Mouse (Mus musculus) lung, embryonic 14.5 days (tissue): ENCODE measurements around the gene Plekha4. TPM values are rescaled to one million over a fixed set of nuclear protein-coding genes. Genes with fewer than 3 reads are reported as not detected.

Experiments used
- ATAC-seq: fragments of 200-750 bp; cut with Nextera tagmentation; 2 replicates; pipeline ENCODE4 v1.8.0; 2017; ENCODE audit warnings: mild to moderate bottlenecking, moderate TSS enrichment, moderate library complexity; ENCODE audit not compliant: insufficient read depth
- DNase-seq: peaks from one replicate; pipeline ENCODE4 v3.0.0-alpha.2; 2015
- H3K27ac ChIP-seq: fragments of 300-500 bp; sonication (generic); 2 replicates; pipeline ENCODE4 v1.5.1; 2014; ENCODE audit warnings: low read depth, mild to moderate bottlenecking, moderate library complexity
- H3K27me3 ChIP-seq: fragments of 300-500 bp; sonication (generic); 2 replicates; pipeline ENCODE4 v1.6.1; 2014; ENCODE audit warnings: low read length, control low read depth; ENCODE audit not compliant: insufficient read depth
- H3K36me3 ChIP-seq: fragments of 300-500 bp; sonication (generic); 2 replicates; pipeline ENCODE4 v1.6.1; 2014; ENCODE audit warnings: control low read depth; ENCODE audit not compliant: insufficient read depth
- H3K4me1 ChIP-seq: fragments of 300-500 bp; sonication (generic); 2 replicates; pipeline ENCODE4 v1.6.1; 2014; ENCODE audit warnings: antibody characterized with exemption, control low read depth; ENCODE audit not compliant: insufficient read depth
- H3K4me2 ChIP-seq: fragments of 300-500 bp; sonication (generic); 2 replicates; pipeline ENCODE4 v1.6.1; 2014; ENCODE audit warnings: mild to moderate bottlenecking
- H3K4me3 ChIP-seq: fragments of 300-500 bp; sonication (generic); 2 replicates; pipeline ENCODE4 v1.5.1; 2014; ENCODE audit warnings: low read depth, low read length
- H3K9ac ChIP-seq: fragments of 300-500 bp; sonication (generic); 2 replicates; pipeline ENCODE4 v1.6.1; 2014
- H3K9me3 ChIP-seq: fragments of 300-500 bp; sonication (generic); 2 replicates; pipeline ENCODE4 v1.6.1; 2016; ENCODE audit warnings: low read depth, low read length, control low read depth
- CTCF ChIP-seq: IDR thresholded peaks from 2 replicates; pipeline ENCODE4 v1.5.1; 2016; ENCODE audit warnings: antibody characterized with exemption, low read depth
- WGBS: fragments of 180-500 bp; shearing (Covaris S2); extraction: QIAGEN DNeasy Blood & Tissue Kit; methylation state at CpG from one replicate; pipeline ENCODE4 v1.1.7; 2014; 5-methylcytosine and 5-hydroxymethylcytosine counted together
- polyA plus RNA-seq: library from polyadenylated mRNA; unstranded; fragments of >200 nt; fragmentation: Nextera tagmentation; extraction: Ambion mirVana; gene quantifications from 2 replicates; pipeline ENCODE4 v1.2.1, GENCODE M21; 2014

The Plekha4 gene
- polyA plus RNA-seq, 1 experiment from 2014 or later, result 1.9 TPM

DNA sequence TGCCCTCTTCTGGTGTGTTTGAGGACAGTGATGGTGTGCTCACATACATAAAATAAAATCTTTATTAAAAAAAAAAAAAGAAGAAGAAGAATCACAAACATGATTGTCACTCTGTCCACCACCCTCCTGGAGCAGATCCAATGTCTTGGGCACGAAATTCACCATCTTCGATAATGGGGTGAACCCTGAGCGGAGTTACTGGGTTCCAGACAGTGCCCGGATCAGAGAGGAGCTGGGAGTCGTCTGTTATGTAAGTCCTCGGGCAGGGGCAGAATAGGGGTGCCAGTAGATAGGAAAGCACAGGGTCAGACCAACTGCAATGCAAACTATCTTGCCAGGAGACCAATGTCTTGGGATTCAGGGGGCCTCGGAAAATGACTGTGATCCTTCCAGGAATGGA is 5.5 kb upstream of the Plekha4 start:
- H3K27ac ChIP-seq, result no peak overlapping the region

DNA sequence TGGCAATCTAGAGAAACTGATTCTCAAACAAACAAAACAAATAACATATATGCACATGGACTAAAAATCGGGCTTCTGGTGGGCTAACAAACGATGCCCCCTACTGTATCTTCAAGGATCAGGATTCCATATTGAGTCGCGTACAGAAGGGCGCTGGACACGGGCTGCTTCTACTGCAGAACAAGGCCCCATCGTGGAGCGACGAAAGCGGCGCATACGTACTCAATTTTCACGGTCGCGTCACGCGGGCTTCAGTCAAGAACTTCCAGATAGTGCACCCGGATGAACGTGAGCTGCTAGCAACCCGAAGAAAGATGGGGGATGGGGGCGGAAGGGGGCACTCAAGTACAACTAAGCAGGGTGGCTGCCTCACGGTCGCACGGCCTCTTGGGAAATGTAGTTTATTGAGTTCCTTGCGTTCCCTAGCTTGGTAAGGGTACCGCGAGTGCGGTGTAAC is 4.4 kb upstream of the Plekha4 start:
- under 1% methylated on average over 28 of the region's 28 CpGs for WGBS
- H3K4me3 ChIP-seq, result peak overlapping the region; percentile 54
- peaks cover 18% of the 10 kb centered on the region; the same call in 1 of the 2 replicates for H3K36me3 ChIP-seq
- no peaks in the 10 kb centered on the region for H3K9me3 ChIP-seq
- H3K27me3 ChIP-seq, result no peaks in the 10 kb centered on the region
- DNase-seq, result peak; percentile 93
- TF ChIP-seq CTCF, result peak; percentile 48; the same call in 1 of the 2 replicates
- H3K27ac ChIP-seq, result peak overlapping the region; percentile 93
- peak overlapping the region; percentile 62 for H3K9ac ChIP-seq
- peak overlapping the region; percentile 64 for H3K4me2 ChIP-seq
- H3K4me1 ChIP-seq, result no peaks in the 10 kb centered on the region
- ATAC-seq, result peak; percentile 77

More for the DNA sequence above, 5.5 kb upstream of the Plekha4 start:
- DNase-seq, result no peak
- no peaks in the 10 kb centered on the region for H3K27me3 ChIP-seq
- H3K9ac ChIP-seq, result no peak overlapping the region
- H3K4me1 ChIP-seq, result no peaks in the 10 kb centered on the region
- no peak overlapping the region for H3K4me3 ChIP-seq
- no peak for TF ChIP-seq CTCF
- H3K4me2 ChIP-seq, result peak overlapping the region; percentile 64; the same call in 1 of the 2 replicates
- 87% methylated on average over 7 of the region's 7 CpGs for WGBS
- H3K36me3 ChIP-seq, result peaks cover 18% of the 10 kb centered on the region; the same call in 1 of the 2 replicates
- H3K9me3 ChIP-seq, result no peaks in the 10 kb centered on the region
- no peak for ATAC-seq

- DNase-seq (no peak), ATAC-seq (no peak)
- no peaks in the 10 kb centered on the region for H3K9me3 ChIP-seq
- WGBS, result 55% methylated on average over 16 of the region's 16 CpGs
- H3K9ac ChIP-seq, result peak overlapping the region; percentile 62
- H3K27me3 ChIP-seq, result no peaks in the 10 kb centered on the region
- no peaks in the 10 kb centered on the region for H3K4me1 ChIP-seq
- peaks cover 18% of the 10 kb centered on the region; the same call in 1 of the 2 replicates for H3K36me3 ChIP-seq
- no peak for TF ChIP-seq CTCF
- H3K4me3 ChIP-seq, result peak overlapping the region; percentile 54
- peak overlapping the region; percentile 64 for H3K4me2 ChIP-seq
- H3K27ac ChIP-seq, result no peak overlapping the region; the same call in 1 of the 2 replicates
Measured at GRCm38 (mm10) chr7:45522194-45522752, 3.9 kb upstream of the Plekha4 start.

GRCm38 (mm10) chr7:45522957-45523676 is 3.0 kb upstream of the Plekha4 start:
- H3K4me3 ChIP-seq, result peak overlapping the region; percentile 26; the same call in 1 of the 2 replicates
- H3K9ac ChIP-seq, result 0 out of 2 replicates have a peak overlapping the region, but pooled peaks have one; percentile 17
- WGBS, result 69% methylated on average over 18 of the region's 18 CpGs

GRCm38 (mm10) chr7:45523678-45524170 is 2.4 kb upstream of the Plekha4 start:
- Histone ChIP-seq H3K36me3 (peaks cover 18% of the 10 kb centered on the region; the same call in 1 of the 2 replicates), H3K9ac (0 out of 2 replicates have a peak overlapping the region, but pooled peaks have one; percentile 17), H3K27me3 (no peaks in the 10 kb centered on the region), H3K4me3 (peak overlapping the region; percentile 26), H3K4me2 (peak overlapping the region; percentile 4; the same call in 1 of the 2 replicates), H3K4me1 (no peaks in the 10 kb centered on the region), H3K9me3 (no peaks in the 10 kb centered on the region), H3K27ac (no peak overlapping the region)
- 84% methylated on average over 13 of the region's 13 CpGs for WGBS
- ATAC-seq, result no peak
- no peak for TF ChIP-seq CTCF
- no peak for DNase-seq

More at GRCm38 (mm10) chr7:45522957-45523676, 3.0 kb upstream of the Plekha4 start:
- no peaks in the 10 kb centered on the region for H3K4me1 ChIP-seq
- H3K27me3 ChIP-seq, result no peaks in the 10 kb centered on the region
- H3K9me3 ChIP-seq, result no peaks in the 10 kb centered on the region
- H3K27ac ChIP-seq, result no peak overlapping the region
- DNase-seq (no peak), ATAC-seq (no peak)
- peaks cover 18% of the 10 kb centered on the region; the same call in 1 of the 2 replicates for H3K36me3 ChIP-seq
- TF ChIP-seq CTCF, result no peak
- H3K4me2 ChIP-seq, result peak overlapping the region; percentile 20

GRCm38 (mm10) chr7:45524841-45525621 is 1.1 kb upstream of the Plekha4 start:
- TF ChIP-seq CTCF, result no peak
- no peaks in the 10 kb centered on the region for H3K9me3 ChIP-seq
- no peaks in the 10 kb centered on the region for H3K27me3 ChIP-seq
- peak; percentile 46 for DNase-seq
- peak overlapping the region; percentile 93 for H3K27ac ChIP-seq
- H3K4me3 ChIP-seq, result peak overlapping the region; percentile 84
- peak overlapping the region; percentile 92 for H3K9ac ChIP-seq
- H3K36me3 ChIP-seq, result peaks cover 18% of the 10 kb centered on the region; the same call in 1 of the 2 replicates
- H3K4me2 ChIP-seq, result peak overlapping the region; percentile 93
- WGBS, result 14% methylated on average over 12 of the region's 12 CpGs
- ATAC-seq, result no peak
- H3K4me1 ChIP-seq, result no peaks in the 10 kb centered on the region
